Mouse (Mus musculus) cerebellum, adult 9-10 months (tissue): Measurements from ENCODE around the gene Fcrla.

Experiments used
- DNase-seq: peaks from one replicate; pipeline ENCODE4 v3.0.0; 2022

The Fcrla gene

DNA sequence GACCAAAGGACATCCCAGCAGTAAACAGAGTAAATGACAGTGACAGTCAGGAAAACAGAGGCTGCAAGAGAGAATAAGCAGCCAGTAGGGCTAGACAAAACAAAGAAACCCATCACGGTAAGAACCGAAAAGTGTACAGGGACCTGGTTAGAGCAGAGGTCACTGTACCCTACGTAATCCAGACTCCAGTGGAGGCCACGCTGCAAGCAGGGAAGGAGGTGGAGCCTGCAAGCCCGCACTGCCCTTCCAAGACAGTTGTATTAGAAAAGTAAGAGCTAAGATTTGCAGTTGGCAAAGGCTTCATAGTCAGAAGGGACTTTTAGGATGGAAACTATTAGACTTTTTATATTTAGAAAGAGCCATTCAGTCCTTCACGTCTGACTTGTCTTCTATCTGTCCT, 442 bp downstream of the Fcrla start:
- DNase-seq, result no peak

DNA sequence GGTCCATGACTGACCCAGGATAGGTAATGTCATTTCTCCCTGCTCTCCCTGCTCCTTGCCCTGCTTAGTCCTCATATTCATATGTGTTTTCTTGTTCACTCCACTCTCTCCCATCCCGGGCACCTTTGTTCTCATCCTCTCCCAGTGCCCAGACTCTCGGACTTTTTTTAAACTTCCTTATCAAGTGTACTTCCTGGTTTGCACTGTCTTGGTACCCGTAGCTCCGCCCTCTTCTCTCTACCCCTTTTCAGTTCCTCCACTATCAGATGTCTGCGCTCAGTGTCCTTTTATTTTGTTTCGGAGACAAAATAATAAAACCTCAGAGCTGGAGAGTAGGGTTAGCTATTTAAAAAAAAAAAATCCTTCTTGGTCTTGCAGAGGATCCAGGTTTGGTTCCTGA, 2.9 kb downstream of the Fcrla start:
- no peak for DNase-seq

DNA sequence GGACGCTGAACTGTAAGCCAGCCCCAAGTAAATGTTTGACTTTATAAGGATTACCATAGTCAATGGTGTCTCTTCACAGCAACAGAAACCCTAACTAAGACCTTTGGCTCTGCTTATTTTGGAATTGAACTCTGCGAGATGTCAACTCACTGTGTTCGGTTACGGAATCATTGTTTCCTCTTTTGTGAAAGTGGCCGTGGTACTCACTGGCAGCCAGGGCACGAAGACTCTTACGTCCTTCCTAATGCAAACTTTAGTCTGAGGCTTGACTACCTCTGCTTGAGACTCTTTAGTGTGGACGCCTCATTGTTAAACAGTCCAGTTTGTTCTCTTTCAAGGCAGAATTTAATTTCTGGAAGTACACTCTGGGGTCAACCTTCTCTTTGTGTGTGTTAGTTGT, 8.1 kb downstream of the Fcrla start:
- no peak for DNase-seq

DNA sequence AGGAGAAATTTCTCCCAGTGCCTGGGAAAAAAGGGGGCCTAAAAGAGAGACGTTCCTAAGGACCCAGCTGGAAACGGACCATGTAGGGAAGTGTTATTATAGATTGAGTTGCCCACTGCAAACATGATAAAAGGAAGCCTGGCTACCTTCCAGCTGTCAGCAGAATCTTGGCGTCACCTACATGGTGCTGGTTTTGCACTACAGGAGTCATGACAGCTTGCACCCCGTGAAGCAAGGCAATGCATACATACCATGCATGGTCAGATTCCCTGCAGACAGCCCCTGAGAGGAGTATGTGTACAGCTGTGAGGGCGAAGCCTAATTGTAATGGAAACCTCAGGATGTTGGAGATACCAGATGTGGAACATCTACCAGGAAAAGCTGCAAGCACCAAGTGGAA, 11.7 kb downstream of the Fcrla start:
- no peak for DNase-seq

DNA sequence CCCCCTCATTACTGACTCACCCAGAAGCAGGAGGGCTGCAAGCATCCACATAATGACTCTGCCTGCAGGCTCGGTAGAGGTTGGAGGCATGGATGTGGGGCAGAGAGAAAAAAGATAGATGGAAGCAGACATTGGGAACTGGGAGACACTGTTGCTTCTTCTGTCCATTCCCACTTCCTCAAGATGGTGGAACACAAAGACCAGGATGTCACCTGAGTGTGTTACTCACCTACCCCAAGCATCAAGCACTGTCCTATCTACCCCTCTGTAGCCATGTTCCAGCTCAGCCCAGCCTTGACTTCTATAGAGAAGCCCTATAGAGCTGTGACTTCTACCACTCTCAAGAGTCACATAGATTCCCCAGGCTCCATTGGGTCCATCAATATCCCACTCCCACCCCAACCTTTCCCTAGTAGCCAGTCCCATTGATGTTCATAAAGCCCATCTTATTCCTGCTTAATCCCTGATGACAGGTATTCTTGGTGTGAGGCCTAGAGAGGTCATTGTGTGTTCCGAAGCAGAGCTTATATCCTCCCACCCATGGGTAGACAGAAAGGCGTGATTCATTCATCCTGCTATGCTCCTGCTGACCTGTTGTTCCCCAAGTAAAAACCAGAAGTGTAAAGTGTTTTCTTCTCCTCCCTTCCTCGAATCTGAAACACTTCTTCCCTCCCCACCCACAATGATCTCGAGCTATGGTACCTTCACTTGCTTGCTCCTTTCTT, 14.3 kb downstream of the Fcrla start, which contains the start of gene Fcrlb:
TSS of gene Fcrlb (minus strand) at position 51 of the 725 bp plus-strand sequence.
- no peak for DNase-seq

DNA sequence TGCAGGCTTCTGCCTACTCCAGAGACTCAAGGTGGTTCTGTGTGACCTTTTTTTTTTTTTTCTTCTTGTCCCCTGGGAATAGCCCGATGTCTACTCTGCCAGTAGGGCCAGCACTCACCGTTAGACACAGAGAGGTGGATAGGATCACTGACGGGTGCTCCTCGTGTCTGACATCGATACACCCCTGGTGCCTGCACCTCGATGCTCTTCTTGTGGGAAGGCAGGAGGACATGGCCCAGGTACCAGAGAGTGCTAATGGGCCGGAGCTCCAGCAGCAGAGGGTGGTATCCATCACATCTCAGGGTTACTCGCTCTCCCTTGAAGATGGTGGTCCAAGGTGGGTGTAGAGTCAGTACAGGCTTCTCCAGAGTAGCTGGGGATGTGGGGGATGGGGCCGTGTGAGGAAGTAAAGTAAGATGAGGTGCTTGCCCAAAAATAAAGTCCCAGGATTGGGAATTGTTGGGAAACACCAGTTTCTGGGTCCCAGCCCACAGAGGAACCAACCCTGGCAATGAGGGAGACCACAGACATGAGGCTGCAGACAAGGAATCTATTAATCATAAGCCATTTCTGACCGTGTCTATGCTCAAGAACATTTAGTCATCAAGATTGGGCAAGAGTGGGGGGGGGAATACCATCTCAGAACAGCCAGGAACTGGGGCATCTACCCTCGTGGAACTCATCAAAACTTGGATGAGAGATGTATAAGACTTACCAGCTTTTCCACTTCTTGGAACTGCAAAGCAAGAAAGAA, 15.3 kb downstream of the Fcrla start:
- DNase-seq, result no peak

DNA sequence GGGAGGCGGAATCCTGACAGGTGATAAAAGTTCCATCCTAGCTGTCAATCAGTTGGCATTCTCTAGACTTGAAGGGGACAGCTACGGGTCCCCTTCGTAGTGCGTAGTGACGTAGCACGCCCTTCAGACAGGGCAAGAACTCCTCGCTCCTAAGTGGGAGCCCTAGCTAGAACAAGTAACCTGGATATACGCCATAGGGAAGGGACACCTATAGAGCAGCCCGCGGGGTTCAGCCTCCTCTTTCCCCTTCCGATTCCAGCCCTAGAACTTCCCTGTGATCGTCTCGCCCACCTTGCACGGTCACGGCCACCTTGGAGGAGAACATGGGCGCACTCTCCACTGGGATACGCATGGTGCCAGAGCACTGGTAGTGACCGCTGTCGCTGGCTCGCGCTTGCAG, 19.0 kb downstream of the Fcrla start:
- DNase-seq, result peak; percentile 57

DNA sequence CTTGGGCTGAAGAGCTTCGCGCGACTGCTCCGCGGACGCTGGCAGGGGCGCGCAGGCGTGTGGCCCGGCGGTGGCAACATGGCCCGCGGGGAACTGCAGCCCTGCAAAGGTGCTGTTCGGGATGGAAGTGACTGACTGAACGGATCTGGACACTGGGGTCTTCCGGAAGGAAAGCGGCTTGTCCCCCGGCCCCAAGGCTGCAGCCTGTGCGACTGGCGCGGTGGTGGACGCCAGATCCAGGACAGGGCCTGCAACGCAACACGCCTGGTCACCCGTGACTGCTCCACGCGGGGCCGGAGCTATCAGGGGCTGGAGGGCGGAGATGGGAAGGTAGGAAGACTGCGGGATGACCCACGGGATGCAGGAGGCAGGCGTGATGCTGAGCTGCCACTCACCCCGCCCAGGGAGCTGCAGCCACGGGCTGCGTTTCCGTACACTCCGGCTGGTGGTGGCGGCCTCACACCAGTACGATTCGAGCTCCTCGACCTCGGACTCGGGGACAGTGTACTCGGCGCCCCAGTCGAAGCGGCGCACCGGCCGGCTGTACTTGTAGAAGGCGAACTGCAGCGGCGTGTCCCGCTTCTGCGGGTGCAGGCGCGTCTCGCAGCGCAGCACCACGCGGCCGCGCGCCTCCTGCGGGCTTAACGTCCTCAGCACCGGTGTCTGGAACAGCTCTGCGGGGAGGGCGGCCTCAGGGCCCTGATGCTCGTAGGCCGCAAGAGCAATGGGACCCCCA, 19.8 kb downstream of the Fcrla start:
- peak; percentile 60 for DNase-seq

DNA sequence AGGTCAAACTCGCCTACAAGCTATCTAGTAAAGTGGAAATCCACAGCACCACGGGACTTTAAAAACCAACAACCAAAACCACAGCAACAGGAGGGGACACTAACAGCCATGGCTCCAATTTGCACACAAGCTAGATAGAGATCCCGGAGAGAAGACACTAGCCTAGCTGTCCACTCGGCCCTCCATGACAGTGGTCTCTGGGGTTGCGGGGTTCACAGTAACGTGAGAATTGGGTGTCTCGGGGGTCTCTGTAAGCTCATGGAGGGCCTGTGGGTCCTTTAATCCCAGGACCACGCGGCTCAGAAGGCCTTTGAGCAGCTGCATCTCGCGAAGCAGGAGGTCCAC, 20.3 kb downstream of the Fcrla start:
- peak; percentile 38 for DNase-seq

DNA sequence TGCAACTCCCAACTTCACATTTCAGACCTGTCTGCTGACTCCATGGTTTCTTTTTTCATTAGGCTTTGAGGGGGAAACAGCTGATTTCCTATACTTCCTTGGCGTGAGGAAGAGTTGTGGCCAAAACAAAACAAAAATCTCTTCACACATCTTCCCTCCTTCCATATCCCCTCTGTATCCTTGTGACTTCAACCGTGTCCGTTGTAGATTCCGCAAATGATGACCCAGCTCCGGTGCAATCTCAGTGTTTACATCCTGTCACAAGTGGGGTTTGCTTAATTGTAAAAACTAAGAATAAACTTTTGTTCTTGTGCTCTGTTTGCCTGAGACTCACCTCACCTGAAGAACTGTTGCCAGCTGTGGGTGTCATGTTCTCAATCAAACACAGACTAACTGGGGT, 23.9 kb downstream of the Fcrla start:
- no peak for DNase-seq

DNA sequence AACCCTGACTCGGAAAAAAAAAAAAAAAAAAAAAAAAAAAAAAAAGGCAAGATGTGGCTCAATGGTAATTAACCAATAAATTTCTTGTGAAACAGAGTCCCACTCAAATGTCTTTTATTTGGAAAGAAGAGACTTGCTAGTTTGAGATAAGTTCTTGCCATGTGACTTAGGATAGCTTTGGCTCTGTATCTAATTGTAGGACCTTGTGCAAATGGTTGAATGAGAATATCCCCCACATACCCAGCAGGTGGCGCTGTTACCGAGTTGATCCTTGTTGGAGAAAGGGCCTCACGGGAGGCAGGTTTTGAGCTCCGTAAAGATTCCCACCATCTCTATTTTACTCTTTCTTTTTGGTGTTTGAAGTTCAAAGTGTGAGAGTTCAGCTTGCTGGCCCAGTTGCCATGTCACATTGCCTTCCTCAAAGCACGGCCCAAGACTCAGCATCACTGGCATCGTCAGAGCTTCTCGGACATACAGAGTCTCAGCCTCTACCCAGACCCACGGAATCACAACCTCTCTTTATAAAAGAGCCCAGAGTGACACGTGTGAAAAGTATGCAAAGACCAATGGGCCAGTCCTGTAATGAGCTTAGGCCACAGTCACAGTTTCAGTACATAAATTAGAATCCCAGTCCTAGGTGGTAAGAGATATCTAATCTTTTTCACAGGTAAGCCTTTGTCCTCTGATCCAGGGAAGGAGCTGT, 25.7 kb downstream of the Fcrla start:
- DNase-seq, result peak; percentile 86

DNA sequence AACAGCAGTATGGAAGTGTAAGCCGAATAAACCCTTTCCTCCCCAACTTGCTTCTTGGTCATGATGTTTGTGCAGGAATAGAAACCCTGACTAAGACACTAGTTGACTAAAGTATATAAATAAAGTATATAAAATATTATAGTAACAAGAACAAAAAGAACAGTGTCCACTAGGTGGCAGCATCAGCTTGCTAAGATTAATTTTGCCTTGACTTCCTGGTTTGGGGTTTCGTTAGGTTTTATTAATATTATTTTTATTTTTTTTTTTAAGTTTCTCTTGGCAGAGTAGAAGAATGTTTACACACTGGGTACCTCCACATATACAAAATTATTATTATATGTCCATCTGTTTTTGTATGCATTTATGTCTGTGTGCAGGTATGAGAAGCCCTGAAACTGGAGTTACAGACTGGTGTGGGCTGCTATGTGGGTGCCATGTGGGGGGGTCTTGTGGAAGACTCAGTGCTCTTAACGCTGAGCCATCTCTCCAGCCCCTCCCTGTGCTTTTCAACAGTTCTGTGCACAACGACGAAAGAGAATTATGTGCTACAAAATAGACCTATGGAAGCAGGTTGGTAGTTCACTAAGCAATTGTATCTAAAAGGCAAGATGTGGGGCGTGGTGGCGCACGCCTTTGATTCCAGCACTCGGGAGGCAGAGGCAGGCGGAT, 26.4 kb downstream of the Fcrla start:
- DNase-seq, result peak; percentile 75

DNA sequence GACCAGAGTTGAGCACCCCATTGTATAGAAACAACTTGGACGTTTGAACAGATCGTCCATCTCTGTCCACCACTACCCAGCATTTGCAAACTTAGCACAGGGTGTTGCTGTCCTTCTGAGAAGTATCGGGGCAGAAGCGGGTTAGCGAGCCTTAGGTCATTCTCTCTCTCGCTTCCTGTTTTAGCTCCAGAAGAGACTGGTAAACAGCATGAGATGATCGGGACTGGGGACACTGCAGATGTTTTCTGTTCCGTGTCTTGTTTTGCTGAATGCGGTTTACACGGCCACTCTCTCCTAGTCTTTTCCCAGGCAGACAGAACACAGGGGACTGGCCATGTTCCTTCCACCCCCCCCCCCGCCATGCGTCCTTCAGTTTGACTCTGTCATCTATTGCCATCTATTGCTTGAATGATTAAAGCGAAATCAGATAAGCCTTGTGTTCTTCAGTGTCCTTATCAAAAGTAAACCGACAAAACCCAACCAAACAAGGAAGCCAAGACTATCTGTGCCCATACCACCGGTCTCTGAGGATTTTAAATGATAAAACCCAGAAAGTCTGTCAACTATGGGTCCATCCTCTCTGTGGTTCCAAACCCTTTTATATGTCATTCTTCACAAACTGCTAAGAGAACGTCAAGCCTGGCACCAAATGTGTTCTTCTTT, 28.8 kb downstream of the Fcrla start:
- no peak for DNase-seq

DNA sequence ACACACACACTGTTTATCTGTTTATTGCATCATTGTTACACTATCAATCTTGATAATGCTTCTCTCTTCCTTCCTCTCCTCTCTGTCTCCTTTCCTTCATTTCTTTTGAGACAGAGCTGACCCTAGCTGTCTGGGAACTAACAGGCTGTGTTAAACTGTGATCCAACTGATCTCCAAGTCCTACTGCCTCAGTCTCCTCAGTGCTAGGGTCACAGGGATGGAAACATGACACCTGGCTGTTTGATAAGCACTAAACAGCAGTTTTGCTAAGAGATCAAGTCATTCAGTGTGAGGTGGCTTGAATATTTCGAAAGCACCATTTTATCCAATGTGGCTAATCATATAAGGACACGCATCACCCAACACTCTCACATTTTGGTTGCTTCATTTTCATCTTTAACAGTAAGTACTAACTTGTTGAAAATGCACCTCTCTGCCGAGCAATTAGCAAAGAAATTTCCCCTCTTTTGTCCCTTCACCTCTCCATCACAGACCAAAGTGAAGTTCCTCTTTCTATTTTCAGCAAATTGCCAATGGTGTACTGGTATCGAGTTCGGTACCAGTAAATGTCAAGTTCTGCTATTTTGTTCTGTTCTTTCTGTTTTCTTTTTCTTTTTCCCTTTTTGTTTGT, 30.6 kb downstream of the Fcrla start:
- no peak for DNase-seq

DNA sequence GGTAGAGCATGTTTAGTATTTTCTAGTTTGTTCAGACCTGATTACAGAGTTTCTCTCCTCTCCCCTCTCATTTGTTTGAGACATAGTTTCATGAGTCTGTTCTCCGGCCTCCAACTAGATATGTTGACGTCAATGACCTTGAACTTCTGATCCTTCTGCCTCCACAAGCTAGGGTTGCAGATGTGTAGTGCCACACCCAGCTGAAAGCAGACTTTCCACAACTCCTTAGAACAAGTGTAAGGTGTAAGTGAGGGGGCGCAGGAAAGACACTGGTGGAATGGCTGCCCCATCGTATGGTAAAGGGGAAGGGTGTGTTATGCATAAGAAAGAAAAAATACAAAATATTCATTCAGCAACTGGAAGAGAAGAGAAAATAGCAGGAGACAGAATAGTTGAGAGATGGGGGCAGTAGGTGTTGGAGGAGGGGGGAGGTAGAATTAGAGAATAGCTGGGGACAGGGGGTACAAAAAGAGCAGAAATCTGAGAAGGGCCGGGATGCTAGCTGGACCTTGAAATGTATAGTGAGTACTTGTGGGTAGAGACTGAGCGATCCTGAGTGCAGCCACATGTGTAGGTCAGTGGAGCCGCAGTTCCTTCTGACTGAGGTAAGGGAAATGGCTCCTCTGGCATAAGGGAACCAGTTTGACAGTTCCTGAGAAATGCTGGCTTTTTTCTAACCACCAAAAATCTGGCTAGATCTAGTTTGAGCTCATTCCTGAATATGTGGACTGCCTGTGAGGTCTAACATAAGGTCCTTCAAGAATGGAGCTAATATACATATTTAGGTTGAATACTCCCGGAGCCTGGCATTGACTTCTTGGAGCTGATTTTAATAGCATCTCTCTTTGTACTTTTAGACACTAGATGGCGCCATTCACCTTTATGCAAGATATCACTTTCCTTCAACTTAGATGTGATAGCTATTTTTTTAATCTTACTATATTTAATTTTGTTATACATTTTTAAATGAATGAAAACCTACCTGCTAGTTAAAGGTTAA, 32.5 kb downstream of the Fcrla start:
- DNase-seq, result peak; percentile 67

DNA sequence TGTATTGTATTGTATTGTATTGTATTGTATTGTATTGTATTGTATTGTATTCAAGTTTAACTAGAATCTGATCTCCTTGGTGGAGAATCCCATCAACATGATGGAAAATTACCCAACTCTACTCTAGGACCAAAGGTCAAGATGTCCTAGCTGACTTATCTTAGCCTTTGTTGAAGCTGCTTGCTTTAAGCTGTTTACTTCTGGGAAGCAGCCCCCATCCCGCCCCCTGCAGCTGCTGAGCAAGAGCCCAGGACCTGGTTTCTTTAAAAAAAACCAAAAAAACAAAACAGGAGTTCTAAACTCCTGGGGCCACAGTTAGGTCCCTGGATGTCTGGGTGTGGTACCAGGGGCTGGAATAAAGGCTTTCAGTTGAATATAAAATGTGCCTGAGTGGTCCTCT, 35.1 kb downstream of the Fcrla start:
- DNase-seq, result no peak

DNA sequence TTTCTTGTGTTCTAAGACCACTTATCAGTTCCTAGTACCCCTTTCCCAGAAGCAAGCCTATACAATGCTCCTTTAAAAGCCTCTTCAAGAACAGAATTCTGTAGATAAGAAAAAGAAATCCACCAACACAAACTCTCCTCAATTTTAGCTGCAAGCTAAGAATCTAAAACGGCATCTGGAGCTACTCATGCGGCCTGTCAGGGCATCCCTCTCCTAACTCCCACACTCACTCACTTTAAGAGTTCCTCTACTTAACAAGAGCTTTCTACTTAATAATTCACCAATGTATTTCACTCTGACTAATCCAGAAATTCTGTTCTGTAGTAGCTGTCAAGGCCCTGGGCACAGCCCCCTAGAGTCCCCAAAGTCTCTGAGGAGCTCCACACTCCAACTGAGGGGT, 35.7 kb downstream of the Fcrla start:
- DNase-seq, result no peak

DNA sequence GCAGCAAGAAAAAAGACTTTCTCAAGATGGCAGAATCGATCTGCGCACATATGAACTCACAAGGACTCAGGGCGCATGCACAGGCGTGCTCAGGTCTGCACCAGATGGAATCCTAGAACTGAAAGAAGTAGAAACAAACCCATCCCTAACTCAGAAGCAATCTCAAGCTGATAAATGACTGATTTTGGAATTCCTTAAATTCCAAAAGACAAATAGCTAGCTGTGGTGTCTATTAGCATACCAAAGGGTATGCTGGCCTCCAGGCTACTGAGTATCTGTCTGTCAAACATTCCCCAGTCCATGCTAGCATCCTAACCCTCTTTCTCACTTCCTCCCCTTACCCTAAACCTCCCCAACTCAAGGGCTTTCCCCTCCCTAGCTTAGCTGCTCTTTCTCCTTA, 38.1 kb downstream of the Fcrla start:
- DNase-seq, result no peak

DNA sequence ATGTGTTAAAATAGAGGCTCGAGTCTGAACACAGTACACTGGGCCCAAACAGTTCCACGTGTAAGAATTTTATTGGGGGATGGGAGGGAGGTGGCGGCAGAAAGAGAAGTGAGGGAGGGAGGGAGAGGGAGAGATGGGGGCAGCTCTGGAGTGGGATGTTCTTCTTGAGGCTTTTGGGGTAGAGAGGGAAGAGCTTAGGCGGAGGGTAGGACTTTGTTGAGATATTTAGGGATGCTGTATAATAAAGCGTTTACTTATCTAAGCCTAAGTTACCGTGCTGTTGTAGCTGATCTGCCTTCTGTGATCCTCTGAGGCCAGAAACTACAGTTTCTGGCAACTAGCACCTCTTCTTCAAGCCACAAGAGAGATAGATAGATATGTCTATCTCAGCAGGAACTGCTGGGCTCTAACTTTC, 41.3 kb downstream of the Fcrla start:
- DNase-seq, result no peak

DNA sequence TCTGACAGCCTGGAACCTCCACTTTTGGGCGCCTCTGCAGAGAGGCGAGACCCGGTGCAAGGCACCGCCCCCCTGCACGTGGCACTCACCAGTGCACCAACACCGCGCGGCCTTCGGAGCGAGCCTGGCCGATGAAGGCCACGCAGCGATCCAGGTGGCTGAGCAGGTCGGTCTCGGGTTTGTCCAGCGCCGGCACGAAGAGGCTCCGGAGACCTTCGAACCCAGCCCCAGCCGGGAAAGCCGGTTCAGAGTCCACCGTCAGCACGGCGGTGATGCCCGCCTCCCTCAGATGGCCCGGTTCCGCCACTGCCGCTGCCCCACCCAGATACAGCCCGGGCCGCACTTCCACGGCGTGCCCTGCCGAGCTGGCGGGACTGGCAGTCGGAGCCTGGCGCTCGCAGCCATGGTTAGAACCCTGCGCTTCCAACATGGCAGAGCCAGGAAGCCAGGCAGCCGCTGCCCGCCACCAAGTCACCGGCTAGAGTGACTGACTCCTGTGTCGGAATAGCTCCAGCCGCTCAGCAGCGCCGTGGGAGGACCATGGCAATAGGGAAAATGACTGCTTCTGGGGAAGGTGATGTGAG, 42.3 kb downstream of the Fcrla start, which contains the start of the genes Gm26620 and Dusp12:
TSS of gene Gm26620 (plus strand) at position 88 of the 584 bp plus-strand sequence.
TSS of gene Dusp12 (minus strand) at position 563 of the 584 bp plus-strand sequence.
- DNase-seq, result peak; percentile 89
